Mouse (Mus musculus) hindlimb bud, embryonic 11.5 days (tissue): Measurements from ENCODE around the gene Eif2s2.
"Not testable (repeated sequence)": the region's sequence is repeated elsewhere in the genome, so short reads cannot be mapped to it uniquely, and the experiment has no call there.

Source experiments
- DNase-seq: peaks from one replicate; pipeline ENCODE4 v3.0.0-alpha.2; 2012; ENCODE audit warnings: low read depth, low spot score; ENCODE audit errors: extremely low spot score

Gene Eif2s2

GRCm38 (mm10) chr2:154892201-154893044 lies at the start of gene Eif2s2:
TSS of gene Eif2s2 (minus strand) at chr2:154892935.
- DNase-seq, result peak; percentile 98

GRCm38 (mm10) chr2:154941952-154942351 lies 49.2 kb upstream of the Eif2s2 start:
- no peak for DNase-seq

GRCm38 (mm10) chr2:154937547-154938390 lies 45.0 kb upstream of the Eif2s2 start:
- no peak for DNase-seq

- DNase-seq, result no peak
Observed at GRCm38 (mm10) chr2:154936536-154937155, 43.9 kb upstream of the Eif2s2 start.

GRCm38 (mm10) chr2:154936106-154936505 lies 43.4 kb upstream of the Eif2s2 start:
- no peak for DNase-seq

- DNase-seq, result no peak
Observed at GRCm38 (mm10) chr2:154933884-154934283, 41.1 kb upstream of the Eif2s2 start.

GRCm38 (mm10) chr2:154928298-154928697 lies 35.6 kb upstream of the Eif2s2 start:
- no peak for DNase-seq

- DNase-seq, result no peak
Observed at GRCm38 (mm10) chr2:154926843-154927242, 34.1 kb upstream of the Eif2s2 start.

- no peak for DNase-seq
Observed at GRCm38 (mm10) chr2:154925411-154926031, 32.8 kb upstream of the Eif2s2 start.

- not testable (repeated sequence) for DNase-seq
Observed at GRCm38 (mm10) chr2:154922134-154922533, 29.4 kb upstream of the Eif2s2 start.

GRCm38 (mm10) chr2:154920896-154921295 lies 28.2 kb upstream of the Eif2s2 start:
- no peak for DNase-seq

GRCm38 (mm10) chr2:154917866-154918641 lies 25.3 kb upstream of the Eif2s2 start:
- DNase-seq, result no peak

GRCm38 (mm10) chr2:154916547-154916946 lies 23.8 kb upstream of the Eif2s2 start:
- no peak for DNase-seq

- DNase-seq, result peak; percentile 61
Observed at GRCm38 (mm10) chr2:154915922-154916541, 23.3 kb upstream of the Eif2s2 start.

GRCm38 (mm10) chr2:154909789-154910188 lies 17.1 kb upstream of the Eif2s2 start:
- no peak for DNase-seq

- DNase-seq, result not testable (repeated sequence)
Observed at GRCm38 (mm10) chr2:154908223-154908622, 15.5 kb upstream of the Eif2s2 start.

GRCm38 (mm10) chr2:154905796-154906195 lies 13.1 kb upstream of the Eif2s2 start:
- no peak for DNase-seq

GRCm38 (mm10) chr2:154902111-154902510 lies 9.4 kb upstream of the Eif2s2 start:
- DNase-seq, result no peak

GRCm38 (mm10) chr2:154899412-154899811 lies 6.7 kb upstream of the Eif2s2 start:
- not testable (repeated sequence) for DNase-seq

GRCm38 (mm10) chr2:154899004-154899403 lies 6.3 kb upstream of the Eif2s2 start:
- DNase-seq, result not testable (repeated sequence)
